Mouse (Mus musculus) inflammation-experienced regulatory T-cells, adult 6 months (primary cell): Measurements from ENCODE around the gene Exph5. TPM values are rescaled to one million over a fixed set of nuclear protein-coding genes. Genes with fewer than 3 reads are reported as not detected.

Experiments
- ATAC-seq: one replicate; pipeline ENCODE4 v1.8.0; 2017
- polyA plus RNA-seq, 3 experiments: library from polyadenylated mRNA; unstranded; fragments of 100-300 nt; shearing (Covaris generic); gene quantifications; one replicate each; pipeline ENCODE4 v1.2.1; 2017

Exph5 gene
- polyA plus RNA-seq: under 1 TPM; 0.39 to 0.95 (median 0.84) TPM

DNA sequence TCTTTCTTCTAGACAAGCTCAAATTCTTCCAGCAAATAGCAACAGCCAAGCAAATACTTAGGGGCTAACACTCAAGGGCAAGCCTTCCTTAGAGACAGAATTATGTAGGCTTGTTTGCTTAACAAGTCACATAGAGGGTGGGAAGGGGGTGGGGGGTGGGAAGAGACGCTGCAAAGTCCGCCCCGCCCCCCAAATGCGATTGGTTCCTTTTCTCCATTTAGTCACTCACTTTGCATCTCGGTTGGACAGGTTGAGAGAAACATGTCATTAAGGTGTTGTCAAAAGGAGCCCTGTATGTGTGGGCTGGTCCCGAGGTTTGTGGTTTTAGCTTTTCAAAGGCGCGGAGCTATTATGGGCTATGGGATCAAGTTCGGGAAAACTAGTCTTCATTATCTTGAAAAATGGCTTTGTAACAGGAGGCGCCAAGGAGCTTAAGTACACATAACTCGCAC is at the start of gene Exph5:
TSS of gene Exph5 (plus strand) at position 402 of the 452 bp plus-strand sequence.
- ATAC-seq: peak; percentile 70

DNA sequence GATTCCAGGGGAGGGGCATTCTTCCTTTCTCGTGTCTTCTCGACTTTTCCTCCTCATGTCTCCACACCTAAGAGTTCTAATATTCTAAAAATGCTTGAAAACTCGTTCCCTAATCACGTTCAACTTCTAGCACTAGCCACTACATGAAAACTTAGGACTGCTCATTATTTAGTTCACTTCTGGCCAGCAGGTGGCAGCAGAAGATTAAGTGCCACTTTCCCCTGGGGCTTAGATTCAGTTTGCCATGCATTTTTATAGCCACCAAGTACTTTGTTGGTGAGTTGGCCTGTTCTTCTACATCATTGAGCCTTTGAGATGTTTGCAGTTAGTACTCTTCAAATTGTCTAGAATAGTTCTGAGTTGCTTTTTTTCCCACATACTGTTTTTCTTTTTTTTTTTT is 47.1 kb upstream of the Exph5 start:
- ATAC-seq: peak; percentile 85

DNA sequence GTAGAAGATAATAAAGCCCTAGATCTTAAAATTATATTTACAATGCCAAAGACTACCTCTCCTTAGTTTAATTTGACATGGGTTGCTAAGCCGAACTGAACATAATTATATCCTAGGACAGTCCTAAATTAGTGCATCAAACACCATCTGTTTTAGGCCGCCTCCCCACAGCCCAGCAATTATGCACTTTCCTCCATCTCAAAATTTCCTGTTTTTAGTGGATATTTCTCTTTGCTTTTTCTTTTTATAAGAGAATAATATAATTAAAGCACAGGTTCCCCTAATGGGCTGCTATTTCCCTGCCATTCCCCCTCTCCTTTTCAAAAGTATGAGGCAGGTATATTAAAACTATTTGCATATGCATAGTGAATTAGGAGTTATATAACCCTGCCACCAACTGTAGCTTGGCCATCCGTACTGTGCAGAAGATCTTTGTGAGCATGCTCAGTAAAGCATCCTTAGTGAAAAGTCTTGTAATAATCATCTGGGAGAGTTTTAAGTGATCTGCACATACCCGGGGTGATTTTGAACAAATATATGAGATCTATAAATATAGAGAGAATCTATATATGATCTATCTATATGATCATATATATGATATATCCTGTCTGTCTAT is 44.7 kb upstream of the Exph5 start:
- ATAC-seq: no peak

DNA sequence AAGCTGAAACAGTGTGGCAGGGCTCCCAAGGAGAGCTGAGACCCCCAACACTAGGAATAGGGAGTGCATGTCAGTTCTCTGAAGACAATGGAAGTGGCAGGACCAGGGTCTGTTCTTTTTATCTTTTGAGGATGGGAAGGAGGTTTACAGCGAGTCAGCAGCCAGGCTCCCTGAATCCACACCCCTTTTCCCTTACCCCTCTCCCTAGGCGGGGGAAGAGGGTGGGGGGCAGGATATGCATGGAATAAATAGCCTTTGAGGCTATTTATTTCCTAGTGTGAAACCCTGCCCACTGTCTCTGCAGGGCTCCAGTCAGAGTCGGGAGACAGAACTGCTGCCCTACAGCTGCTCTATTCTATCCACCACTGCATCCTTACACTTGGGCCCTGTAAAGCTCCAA is 43.7 kb upstream of the Exph5 start:
- no peak for ATAC-seq

DNA sequence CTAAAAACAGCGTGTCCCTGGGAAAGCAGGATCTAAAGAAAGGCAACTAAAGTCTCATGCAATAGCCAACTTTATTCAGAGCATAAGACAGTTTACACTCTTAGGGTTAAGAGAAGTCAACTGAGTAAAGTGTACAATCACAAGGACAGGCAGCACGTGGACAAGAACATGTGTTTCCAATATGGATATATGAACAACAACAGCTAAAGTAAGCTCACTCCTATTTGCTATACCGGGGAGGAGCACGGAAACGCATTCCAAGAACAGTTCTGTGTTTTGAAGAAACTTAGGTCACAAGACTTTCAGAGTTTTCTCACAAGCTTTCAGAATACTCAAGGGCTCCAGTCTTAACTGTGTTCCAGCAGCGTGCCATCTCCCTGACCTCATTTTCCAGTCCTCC is 43.3 kb upstream of the Exph5 start:
- ATAC-seq: no peak

DNA sequence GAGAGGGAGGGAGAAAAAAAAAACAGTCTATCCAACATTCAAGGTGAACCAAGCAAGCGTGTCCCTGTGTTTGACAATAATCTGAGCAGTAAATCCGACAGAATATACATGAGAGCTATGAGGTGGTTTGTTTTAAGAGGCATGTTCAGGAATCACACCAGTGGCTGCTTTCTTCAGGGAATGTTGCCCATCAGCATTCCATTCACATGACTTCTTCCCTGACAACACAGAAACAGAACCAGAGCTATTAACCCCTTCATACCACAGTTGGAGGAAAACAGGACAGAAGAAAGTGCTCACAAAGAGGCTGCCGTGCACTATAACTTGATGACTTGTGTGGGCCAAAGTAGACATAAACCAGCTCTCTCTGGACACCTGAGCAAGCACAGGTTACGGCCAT is 37.1 kb upstream of the Exph5 start:
- ATAC-seq: no peak

DNA sequence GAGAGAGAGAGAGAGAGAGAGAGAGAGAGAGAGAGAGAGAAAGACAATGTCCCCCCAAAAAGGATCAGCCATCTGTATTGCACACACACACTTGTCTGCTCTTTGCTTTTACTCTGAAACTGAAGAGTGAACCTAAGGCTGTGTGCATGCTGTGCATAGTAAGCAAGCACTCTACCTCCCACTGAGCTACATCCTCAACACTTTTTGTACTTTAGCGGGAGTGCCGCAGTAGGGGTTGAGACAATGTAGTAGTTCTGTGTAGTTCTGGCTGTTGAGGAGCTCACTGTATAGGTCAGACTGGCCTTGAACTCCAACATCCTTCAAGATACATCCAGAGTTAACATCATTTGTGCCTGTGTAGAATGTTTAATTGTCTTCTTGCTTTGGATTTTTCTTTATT is 35.9 kb upstream of the Exph5 start:
- ATAC-seq: no peak

DNA sequence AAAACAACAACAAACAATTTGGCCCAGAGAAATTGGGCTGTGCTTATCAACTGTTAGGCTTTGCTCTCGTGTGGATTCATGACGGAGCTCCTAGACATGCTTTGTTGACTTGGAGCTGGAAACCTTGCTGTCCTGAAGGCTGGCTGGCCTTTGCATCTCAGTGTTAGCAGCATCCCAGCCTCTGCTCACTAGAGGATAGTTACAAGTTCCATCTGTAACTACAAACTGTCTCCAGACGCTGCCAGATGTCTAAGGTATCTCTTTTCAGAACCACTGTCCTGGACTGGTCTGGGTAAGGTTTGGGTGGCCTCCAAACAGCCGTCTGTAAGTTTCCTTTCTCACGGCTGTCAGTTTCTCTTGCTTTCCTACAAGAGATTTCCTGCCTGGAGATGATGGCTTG is 33.4 kb upstream of the Exph5 start:
- no peak for ATAC-seq

DNA sequence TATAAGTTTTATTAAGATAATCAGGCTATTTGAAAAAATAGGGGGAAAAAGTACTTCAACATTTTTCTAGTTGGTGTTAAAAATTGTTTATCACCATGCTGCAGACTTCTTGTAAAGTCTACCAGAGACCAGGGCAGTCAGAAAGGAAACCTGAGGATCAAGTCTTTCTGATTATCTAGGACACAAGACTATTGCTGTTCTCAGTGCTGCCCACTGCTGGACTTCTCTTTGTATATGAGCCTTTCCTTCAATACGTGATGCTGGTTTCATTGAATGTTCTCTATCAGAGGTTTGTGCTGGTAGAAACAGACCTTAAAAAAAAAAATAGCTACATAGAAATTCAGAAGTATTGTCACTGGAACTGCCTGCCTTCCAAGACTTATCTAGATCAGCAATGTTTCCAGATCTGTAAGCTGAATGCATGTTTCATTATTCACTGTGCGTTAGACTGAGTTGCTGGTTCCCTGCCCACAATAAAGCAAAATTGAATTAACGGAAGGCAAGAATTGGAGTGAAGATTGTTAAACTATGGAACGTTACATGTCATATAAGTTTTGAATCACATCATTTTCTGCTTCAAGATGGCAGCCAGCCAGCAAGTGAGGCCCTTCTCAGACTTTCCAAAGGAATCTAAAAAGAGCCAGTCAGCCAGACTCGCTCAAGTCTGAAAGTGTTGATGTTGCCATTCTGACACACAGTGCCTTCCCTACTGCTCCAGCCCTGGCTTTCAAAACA is 32.6 kb upstream of the Exph5 start:
- no peak for ATAC-seq

DNA sequence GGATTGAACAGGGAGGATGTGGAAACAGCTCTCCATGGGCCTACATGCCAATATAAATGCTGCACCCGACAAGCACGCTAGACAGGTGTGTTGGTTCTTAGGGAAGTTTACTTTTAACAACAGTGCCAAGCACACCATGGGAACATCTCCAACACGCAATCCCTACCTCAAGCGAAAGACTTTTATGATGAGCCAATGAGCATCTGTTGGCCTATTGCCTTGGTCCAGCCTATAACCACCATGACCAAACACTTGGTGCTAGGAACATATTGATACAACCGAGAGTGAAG is 32.1 kb upstream of the Exph5 start:
- no peak for ATAC-seq

DNA sequence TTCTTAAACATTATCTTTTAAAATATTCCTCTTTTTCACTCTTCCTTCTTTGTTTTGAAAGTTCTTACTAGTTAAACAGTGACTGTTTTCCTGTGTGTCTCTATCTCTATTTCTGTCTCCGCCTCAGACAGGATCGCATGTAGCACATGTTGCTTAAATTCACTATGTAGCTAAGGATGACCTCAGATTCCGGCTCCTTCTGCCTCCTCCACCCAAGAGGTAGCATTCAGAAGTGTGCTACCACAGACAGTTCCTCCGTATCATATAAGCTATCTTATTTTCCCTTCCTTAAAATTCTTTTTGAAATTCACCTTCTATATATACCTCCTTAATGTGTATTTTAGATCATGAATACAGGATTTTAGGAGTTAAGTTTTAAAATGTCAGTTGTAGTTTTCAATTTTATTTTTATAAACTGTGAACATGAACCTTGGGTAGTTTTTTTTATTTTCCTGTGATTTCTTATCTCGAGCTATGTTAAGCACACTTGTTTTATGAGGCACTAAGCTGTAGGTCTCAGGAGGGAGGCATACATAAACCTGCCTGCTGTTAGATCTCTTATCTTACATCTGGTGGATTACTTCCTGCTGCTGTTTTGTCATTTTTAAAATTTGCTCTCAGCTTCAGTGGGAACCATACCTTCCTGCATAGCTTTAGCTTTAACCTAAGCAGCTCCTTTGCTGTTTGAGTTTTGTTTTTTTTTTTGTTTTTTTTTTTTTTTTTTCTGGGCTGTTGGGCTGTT is 30.0 kb upstream of the Exph5 start:
- ATAC-seq: peak; percentile 46

DNA sequence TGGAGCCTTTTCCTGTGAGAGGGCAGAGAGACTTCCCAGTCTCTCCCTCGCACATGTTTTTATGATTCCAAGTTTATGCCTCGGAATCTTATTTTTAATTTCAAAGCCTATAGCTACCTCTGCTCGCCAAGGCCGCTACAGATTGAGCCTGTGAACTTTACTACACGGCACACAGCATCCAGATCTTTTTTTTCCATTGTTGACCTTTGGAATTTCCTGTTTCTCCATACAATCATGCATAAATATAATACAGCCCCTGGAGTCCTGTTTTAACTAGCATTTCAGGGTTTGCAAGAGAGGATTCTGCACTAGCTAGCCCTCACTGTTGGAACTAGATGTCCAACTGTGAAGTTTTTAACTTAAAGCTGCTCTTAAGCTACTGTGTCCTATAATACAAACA is 29.3 kb upstream of the Exph5 start:
- ATAC-seq: no peak

DNA sequence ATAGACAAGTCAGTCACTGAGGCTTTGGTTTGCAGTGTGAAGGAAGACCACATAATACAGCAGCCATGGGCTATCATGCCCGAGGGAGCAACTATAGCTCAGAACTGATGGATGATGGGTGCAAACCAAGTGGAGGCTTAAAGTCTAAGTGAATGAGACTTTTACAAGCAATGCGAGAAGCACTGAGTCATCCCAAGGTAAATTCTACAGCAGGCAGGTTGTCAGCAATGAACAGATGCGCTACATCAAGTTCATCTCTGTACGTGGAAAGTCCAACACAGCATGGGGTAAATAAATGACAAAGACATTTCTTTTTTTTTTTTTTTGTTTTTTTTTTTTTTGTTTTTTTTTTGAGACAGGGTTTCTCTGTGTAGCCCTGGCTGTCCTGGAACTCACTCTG is 28.8 kb upstream of the Exph5 start:
- no peak for ATAC-seq

DNA sequence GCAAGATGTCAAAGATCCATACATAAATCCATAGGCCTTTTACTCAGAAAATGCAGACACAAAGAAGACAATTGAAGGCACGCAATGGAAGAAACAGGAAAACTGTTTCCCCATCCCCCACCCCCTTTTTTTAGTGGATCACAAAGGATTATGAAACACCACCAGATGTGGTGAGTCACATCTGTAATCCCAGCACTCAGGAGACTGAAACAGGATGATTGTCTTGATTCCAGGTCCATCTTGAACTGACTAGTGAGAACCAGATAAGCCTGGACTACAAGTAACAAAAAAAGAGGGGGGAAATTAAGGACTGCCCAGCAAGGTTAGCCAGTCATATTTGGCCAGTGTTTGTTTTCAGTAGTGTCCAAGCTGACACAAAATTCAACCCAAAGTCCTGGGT is 25.1 kb upstream of the Exph5 start:
- no peak for ATAC-seq

DNA sequence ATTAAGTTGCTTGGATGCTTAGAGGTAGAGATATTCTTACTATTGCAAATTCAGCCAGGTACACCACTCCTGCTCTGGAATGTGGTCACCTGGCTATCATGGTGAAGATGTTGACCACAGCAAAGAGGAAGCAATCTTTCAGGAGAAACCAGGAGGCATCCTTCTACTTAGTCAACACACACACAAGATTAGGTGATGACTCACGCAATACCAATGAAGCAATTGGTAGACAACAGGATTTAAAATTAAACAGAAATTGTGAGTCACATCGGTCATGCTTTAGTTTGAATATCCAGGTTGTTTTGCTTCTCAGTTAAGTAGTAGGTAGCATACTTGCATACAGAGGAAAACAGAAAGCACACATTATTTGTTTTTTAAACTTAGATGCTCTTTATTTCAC is 22.5 kb upstream of the Exph5 start:
- no peak for ATAC-seq

DNA sequence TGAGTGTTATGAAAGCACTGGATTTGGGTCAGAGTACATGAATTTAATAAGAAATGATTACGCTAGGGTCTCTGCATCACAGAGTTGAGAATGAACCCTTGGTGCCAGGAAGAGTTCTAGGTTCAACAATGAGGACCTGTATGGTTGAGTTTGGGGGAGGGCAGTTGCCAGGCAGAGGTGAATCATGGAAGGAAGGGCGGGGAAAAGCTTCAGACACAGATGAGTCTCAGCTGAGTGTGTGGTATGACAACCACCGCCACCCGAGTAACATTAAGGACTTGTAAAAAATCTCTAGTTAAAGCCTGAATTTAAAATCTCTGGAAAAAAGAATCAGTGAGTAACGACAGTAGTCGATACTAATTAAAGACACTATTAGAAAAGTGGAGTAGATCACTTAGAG is 14.7 kb upstream of the Exph5 start:
- ATAC-seq: no peak

DNA sequence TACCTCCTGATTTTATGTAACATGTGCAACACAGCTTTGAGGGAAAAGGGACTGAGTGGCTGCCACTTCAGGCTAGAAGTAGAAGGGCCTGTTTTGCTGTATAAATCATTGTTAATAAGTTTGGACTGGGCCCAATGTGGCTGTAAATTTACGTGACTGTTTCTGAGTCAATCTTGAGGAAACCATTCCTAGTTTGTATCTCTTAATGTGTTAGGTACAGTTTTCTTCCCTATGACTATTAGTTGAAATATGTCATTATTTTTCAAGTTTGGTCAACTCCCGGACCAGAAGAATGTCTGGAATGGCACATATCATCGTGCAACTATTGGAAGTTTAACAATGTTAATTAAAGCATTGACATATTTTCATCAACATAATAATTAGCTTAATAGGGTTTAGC is 11.5 kb upstream of the Exph5 start:
- no peak for ATAC-seq

DNA sequence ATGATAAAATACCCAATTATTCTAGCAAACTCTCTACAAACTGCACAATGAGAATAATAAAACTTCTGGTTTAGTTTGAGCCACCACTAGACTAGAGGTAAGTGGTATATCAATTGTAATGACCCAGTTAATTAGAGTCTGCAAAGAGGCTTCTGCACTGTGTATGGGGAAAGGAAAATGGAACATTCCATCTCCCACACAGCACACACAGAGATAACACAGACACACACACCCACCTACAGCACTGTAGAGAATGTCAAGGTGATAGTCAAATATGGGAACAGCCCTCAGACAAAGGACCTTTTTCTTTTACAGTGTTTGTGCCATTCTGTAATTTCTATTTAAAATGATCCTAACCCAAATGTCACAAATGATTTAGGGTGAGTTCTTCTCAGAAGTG is 8.6 kb upstream of the Exph5 start:
- no peak for ATAC-seq

DNA sequence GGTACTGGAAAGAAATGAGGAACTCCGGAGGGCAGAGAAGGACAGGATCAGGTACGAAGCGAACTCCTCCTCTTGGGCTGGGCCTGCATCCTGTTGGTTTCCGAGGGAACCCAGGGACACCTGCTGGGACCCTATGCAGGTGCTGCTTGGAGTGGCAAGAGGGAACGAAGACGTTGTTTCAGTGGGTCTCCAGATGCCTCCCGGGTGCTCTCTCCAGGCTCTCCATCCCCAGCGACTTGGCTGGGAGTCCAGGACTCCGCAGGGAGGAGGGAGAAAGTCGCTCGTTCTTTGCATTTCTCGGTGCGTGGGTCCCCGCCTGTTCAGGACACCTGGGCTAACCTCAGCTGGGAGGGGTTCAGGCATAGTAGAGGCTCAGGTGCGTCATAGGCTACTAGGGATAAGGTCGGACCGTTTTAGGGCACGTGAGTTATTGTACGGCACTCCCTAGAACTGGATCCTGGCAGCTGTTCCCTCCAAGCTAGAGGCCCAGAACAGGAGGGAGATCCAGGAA is 386 bp downstream of the Exph5 start:
- ATAC-seq: no peak

DNA sequence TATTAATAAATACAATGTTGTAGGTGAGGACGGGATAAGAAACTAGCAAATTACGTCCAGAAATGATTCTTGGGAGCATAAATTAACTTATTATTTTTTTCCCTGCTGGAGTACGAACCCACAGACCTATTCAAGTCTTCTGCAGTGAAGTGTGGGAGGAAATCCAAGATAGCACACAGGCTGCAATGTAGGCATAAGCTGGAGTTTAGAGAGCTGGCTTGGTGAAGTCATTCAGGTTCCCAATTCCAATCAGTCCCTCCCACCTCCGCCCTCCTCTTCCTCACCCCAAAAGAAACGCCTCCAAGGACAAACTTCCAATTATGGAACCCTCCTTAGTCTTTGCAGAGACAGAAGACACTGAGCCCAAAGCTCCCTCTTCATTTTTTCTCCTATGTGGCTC is 945 bp downstream of the Exph5 start:
- no peak for ATAC-seq

DNA sequence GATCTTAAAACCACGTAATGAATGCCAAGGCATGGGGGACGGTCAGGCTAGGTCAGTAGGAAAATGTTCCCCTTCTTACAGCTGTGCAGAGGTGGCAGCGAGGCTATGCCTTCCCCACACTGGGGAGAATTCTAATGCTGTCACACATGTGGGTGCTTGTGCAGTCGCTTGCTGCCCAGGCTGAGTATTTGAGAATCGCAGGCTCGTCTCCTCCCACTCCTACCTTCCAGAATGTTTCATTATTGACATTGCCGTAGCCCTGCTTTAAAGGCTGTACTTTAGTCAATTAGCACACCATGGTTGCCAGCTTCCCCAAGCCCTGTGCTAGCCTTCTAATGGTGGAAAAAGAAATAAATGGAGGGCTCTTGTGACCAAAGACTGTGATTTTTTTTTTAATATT is 6.4 kb downstream of the Exph5 start:
- ATAC-seq: no peak

DNA sequence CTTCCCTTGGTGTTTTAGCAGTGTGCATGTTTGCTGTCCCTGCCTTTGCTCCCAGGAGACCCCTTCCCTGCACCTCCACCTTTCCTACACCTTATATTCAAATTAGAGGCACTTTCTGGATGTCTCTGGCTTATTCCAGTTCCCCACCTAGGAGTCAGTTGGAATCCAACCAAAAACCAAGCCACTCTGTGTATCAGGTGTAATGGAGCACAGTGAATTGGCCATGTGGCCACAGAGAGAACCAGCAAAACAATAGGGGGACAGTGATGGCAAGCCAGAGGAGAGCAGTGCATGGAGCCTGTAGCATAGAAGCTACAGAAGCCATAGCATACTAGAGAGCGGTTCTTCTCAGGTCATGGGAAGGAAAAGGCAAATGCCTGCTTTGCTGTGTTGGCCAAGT is 11.5 kb downstream of the Exph5 start:
- ATAC-seq: no peak

DNA sequence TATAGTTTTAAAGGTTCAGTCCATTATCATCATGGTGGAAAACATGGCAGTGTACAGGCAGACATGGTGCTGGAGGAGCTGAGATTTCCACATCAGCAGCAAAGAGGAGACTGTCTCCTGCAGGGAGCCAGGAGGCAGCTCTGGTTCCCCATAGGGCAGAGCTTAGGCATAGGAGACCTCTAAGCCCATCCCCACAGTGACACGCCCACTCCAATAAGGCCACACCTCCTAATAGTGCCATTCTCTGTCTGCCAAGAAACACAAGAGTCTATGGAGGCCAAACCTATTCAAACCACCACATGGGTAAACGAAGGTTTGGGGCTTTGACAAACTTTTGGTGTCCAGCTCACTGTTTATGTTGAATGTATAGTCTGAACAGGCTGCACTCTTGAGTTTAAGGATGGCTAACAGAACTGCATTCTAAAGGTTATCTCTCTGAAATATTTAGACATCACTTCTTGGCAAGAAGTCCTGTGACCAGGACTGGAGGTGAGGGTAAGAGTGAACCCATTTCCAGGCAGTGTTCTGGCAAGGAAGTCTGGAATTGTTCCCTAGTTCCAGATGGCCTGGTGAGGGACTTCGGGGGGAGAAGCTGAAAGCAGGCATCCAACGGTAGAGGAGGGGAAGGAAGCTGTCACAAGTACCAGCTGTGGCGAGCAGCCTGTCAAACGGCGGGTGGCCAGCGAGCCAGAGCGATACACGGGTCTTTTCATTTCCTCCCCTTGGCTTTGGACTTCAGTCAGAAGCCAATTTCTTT is 19.6 kb downstream of the Exph5 start:
- ATAC-seq: no peak
